Mouse (Mus musculus) kidney, adult 2 months (tissue): Measurements from ENCODE around the gene Cpne7.

Experiments used
- CTCF ChIP-seq: fragments of 200-500 bp; conservative IDR thresholded peaks from 2 replicates; pipeline ENCODE4 v1.5.1; 2011; ENCODE audit warnings: low read depth, mild to moderate bottlenecking, control low read depth, low read length, moderate library complexity, mixed read lengths; ENCODE audit not compliant: insufficient read depth, insufficient read length
- POLR2A ChIP-seq: fragments of 200-500 bp; IDR thresholded peaks from one replicate; pipeline ENCODE4 v1.6.1; 2011; ENCODE audit warnings: low read depth, low read length, control low read depth

GRCm38 (mm10) chr8:123097786-123098584 is 19.2 kb upstream of the Cpne7 start:
- TF ChIP-seq CTCF, result no peak; the same call in 1 of the 2 replicates
- no peak for TF ChIP-seq POLR2A
